Mouse (Mus musculus): ENCODE measurements at regions not wholly inside any gene's neighbourhood (a gene's known extent, or its start where the extent isn't known, plus 50 kb on each side); places are given as distances from the start of the nearest gene placed in this dataset.

- TF ChIP-seq CTCF (IDR thresholded peaks at IDR 0.05; ENCODE audit: control insufficient read depth, insufficient read depth, low read length) (no peak), POLR2A (IDR thresholded peaks at IDR 0.05; ENCODE audit: borderline replicate concordance, control insufficient read depth, low read depth, low read length) (no peak)
Measured at GRCm38 (mm10) chr4:7960335-7960734, 278.5 kb downstream of the Car8 start.

Data from bone marrow, adult 2 months (tissue).